In the genomic region with DNA sequence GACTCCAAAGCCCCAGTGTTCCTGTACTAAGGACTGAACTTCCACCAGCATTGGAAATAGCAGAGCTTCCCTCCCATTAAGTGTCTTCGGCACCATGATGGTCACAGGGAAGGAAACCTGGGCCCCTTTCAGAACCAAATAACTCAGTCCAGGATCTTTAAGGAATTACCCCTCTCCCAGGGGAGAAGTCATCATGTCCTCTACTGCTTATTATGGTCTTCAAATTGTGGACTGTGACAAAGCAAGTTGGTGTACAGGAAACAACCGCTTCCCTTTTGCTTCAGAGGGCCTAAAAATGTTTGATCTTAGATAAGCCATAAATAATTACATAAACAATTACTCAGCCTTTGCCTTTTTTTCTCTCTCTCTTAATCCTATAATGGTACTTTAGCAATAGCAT, we compare ENCODE assay signal across 14 mouse cellular contexts. TPM values are rescaled to one million over a fixed set of nuclear protein-coding genes. Genes with fewer than 3 reads are reported as not detected.
DNase-seq lines count a peak whose midpoint lies in the region; ATAC-seq and TF ChIP-seq lines count a peak whose summit lies in the region.
"Had no signal": no experiment of that assay in that cellular context is flagged by ENCODE, and none has a peak within 500 bp of the region (broad histone marks: within the 10 kb centered on the region; RNA-seq: fewer than 3 reads in every experiment).

No protein-coding gene starts in this region.

- WGBS in kidney, adult 2 months, result 68% methylated on average over 2 of the region's 2 CpGs
- 82% methylated on average over 2 of the region's 2 CpGs for WGBS in midbrain, embryonic 10.5 days
- WGBS in midbrain, embryonic 16.5 days, result 89% methylated on average over 2 of the region's 2 CpGs

- ATAC-seq in midbrain, embryonic 16.5 days, result no peak
- ATAC-seq in granulocyte monocyte progenitor cell, adult 5-6 weeks (replicated peaks; ENCODE audit: poor library complexity, severe bottlenecking), result peak; percentile 30; the same call in 1 of the 2 replicates

- no peaks in the 10 kb centered on the region for H3K4me1 ChIP-seq in kidney, adult 2 months (ENCODE audit: control insufficient read depth, insufficient read depth, low read length)
- peaks cover 48% of the 10 kb centered on the region for H3K4me1 ChIP-seq in midbrain, embryonic 10.5 days
- H3K4me1 ChIP-seq in midbrain, embryonic 16.5 days (ENCODE audit: control insufficient read depth, insufficient read depth, low read length), result peaks cover 5% of the 10 kb centered on the region

- no peak for TF ChIP-seq POLR2A in kidney, adult 2 months (IDR thresholded peaks at IDR 0.05; ENCODE audit: low read depth, low read length)

- no peaks in the 10 kb centered on the region for H3K36me3 ChIP-seq in kidney, adult 2 months (ENCODE audit: control insufficient read depth, insufficient read depth, low read length)
- H3K36me3 ChIP-seq in midbrain, embryonic 10.5 days, result no peaks in the 10 kb centered on the region
- H3K36me3 ChIP-seq in midbrain, embryonic 16.5 days (ENCODE audit: control insufficient read depth, insufficient read depth, low read length), result no peaks in the 10 kb centered on the region
- H3K36me3 ChIP-seq: G1E; limb, embryonic 15.5 days; midbrain, embryonic 13.5 days had no signal

- H3K9ac ChIP-seq in midbrain, embryonic 16.5 days (ENCODE audit: low read depth, low read length), result no peak overlapping the region
- H3K9ac ChIP-seq: limb, embryonic 15.5 days; midbrain, embryonic 13.5 days had no signal

- no peak overlapping the region for H3K27ac ChIP-seq in kidney, adult 2 months (ENCODE audit: insufficient read depth, low read depth, low read length)
- H3K27ac ChIP-seq in midbrain, embryonic 10.5 days (replicated peaks), result peak overlapping the region; percentile 55; the same call in 1 of the 2 replicates
- H3K27ac ChIP-seq in midbrain, embryonic 16.5 days (ENCODE audit: low read length), result no peak overlapping the region; the same call in 1 of the 2 replicates
- H3K27ac ChIP-seq: layer of hippocampus, adult 2 months; limb, embryonic 15.5 days; midbrain, embryonic 13.5 days had no signal

- H3K27me3 ChIP-seq in kidney, adult 2 months (replicated peaks; ENCODE audit: control insufficient read depth, insufficient read depth, low read length), result no peaks in the 10 kb centered on the region; the same call in 1 of the 2 replicates
- H3K27me3 ChIP-seq in midbrain, embryonic 10.5 days (ENCODE audit: low read depth, poor library complexity, severe bottlenecking), result peaks cover 32% of the 10 kb centered on the region
- H3K27me3 ChIP-seq in midbrain, embryonic 16.5 days (ENCODE audit: control insufficient read depth, insufficient read depth, low read depth, low read length), result no peaks in the 10 kb centered on the region
- H3K27me3 ChIP-seq: limb, embryonic 15.5 days had no signal

- H3K4me2 ChIP-seq in midbrain, embryonic 16.5 days (ENCODE audit: low read length), result no peak overlapping the region
- H3K4me2 ChIP-seq: limb, embryonic 15.5 days; midbrain, embryonic 13.5 days had no signal

- H3K4me3 ChIP-seq in kidney, adult 2 months (ENCODE audit: insufficient read depth, low read depth, low read length), result no peak overlapping the region
- no peak overlapping the region for H3K4me3 ChIP-seq in midbrain, embryonic 10.5 days
- H3K4me3 ChIP-seq in midbrain, embryonic 16.5 days (ENCODE audit: low read depth, low read length), result no peak overlapping the region
- H3K4me3 ChIP-seq: erythroblast, embryonic 14.5 days; layer of hippocampus, adult 2 months; limb, embryonic 15.5 days; midbrain, embryonic 13.5 days had no signal

- DNase-seq in kidney, adult 2 months, result peak; percentile 51
- DNase-seq in kidney, postnatal 36 days, result no peak
- DNase-seq in midbrain, embryonic 10.5 days (ENCODE audit: low spot score), result no peak
- DNase-seq in T-cell, adult 2 months (ENCODE audit: low spot score), result no peak
- DNase-seq in right cerebral cortex, postnatal 25 days, result no peak
- DNase-seq: cerebellum, adult 18-20 months; thymus, adult 18-20 months had no signal

- no peak for TF ChIP-seq CTCF in kidney, adult 2 months (conservative IDR thresholded peaks at IDR 0.05; ENCODE audit: insufficient read depth, insufficient read length, low read depth, low read length)

- no peaks in the 10 kb centered on the region for H3K9me3 ChIP-seq in midbrain, embryonic 10.5 days (replicated peaks)
- no peaks in the 10 kb centered on the region for H3K9me3 ChIP-seq in midbrain, embryonic 16.5 days (replicated peaks; ENCODE audit: control insufficient read depth, low read length, poor library complexity, severe bottlenecking)
- H3K9me3 ChIP-seq: G1E; limb, embryonic 15.5 days; midbrain, embryonic 13.5 days had no signal

RNA-seq across cellular contexts. Expression of gene Itga6, which starts 6.4 kb away (rescaled TPM):
- polyA plus RNA-seq in kidney, adult 2 months (2012; rRNA removed), result 58.7 and 60.3 TPM in 2 replicates
- 25.3 and 34.3 TPM in 2 replicates for polyA plus RNA-seq in midbrain, embryonic 10.5 days (2016; fragmentation: Nextera tagmentation; extraction: Ambion mirVana)
- polyA plus RNA-seq in midbrain, embryonic 16.5 days (2015; fragmentation: Nextera tagmentation; extraction: Ambion mirVana), result 17.7 and 23.7 TPM in 2 replicates
- 32.9 and 48.6 TPM in 2 replicates for total RNA-seq in granulocyte monocyte progenitor cell, adult 5-6 weeks (2014; fragmentation: Nextera tagmentation)
- 46.9 and 59.7 TPM in 2 replicates for total RNA-seq in granulocyte monocyte progenitor cell, adult 5-6 weeks (2017)
